Comparison of ENCODE assay signal across 36 mouse cellular contexts in the genomic region with DNA sequence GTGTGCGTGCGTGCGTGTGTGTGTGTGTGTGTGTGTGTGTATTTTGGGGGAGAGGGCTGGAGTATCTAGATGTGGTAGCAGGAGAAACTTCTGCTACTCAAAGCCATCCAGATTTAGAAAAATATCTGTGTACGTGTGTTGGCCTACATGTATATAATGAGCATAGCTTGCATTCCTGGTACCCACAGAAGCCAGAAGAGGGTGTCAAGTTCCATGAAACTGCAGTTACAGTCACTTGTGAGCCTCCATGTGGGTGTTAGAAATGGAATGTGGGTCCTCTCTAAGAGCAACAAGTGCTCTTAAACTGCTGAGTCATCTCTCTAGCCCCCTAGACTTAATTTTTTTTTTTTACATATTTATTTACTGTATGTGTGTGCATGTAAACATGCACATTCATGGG. TPM values are rescaled to one million over a fixed set of nuclear protein-coding genes. Genes with fewer than 3 reads are reported as not detected.
DNase-seq lines count a peak whose midpoint lies in the region; ATAC-seq and TF ChIP-seq lines count a peak whose summit lies in the region.
"Had no signal": no experiment of that assay in that cellular context is flagged by ENCODE, and none has a peak within 500 bp of the region (broad histone marks: within the 10 kb centered on the region; RNA-seq: fewer than 3 reads in every experiment).

No protein-coding gene starts in this region.

- no peak overlapping the region for H3K9ac ChIP-seq in kidney, postnatal 0 days (ENCODE audit: low read depth, low read length)
- no peak overlapping the region for H3K9ac ChIP-seq in kidney, embryonic 14.5 days (ENCODE audit: low read depth, low read length)
- no peak overlapping the region for H3K9ac ChIP-seq in MEL (ENCODE audit: control insufficient read depth, low read depth, low read length, poor library complexity, severe bottlenecking)
- no peak overlapping the region for H3K9ac ChIP-seq in embryonic facial prominence, embryonic 14.5 days (ENCODE audit: low read depth, low read length)
- H3K9ac ChIP-seq in midbrain, postnatal 0 days (replicated peaks; ENCODE audit: low read length, poor library complexity, severe bottlenecking) = no peak overlapping the region
- H3K9ac ChIP-seq: forebrain, embryonic 15.5 days; hindbrain, embryonic 12.5 days; liver, embryonic 14.5 days; midbrain, embryonic 13.5 days; neural tube, embryonic 15.5 days; stomach, embryonic 15.5 days had no signal

- no peaks in the 10 kb centered on the region for H3K9me3 ChIP-seq in kidney, postnatal 0 days (replicated peaks; ENCODE audit: low read length)
- H3K9me3 ChIP-seq in kidney, embryonic 14.5 days (ENCODE audit: control insufficient read depth, low read length) = no peaks in the 10 kb centered on the region
- no peaks in the 10 kb centered on the region for H3K9me3 ChIP-seq in MEL (replicated peaks; ENCODE audit: insufficient read depth, low read length)
- no peaks in the 10 kb centered on the region for H3K9me3 ChIP-seq in embryonic facial prominence, embryonic 14.5 days (ENCODE audit: control insufficient read depth, low read length)
- H3K9me3 ChIP-seq in midbrain, postnatal 0 days (ENCODE audit: low read length) = no peaks in the 10 kb centered on the region
- H3K9me3 ChIP-seq: forebrain, embryonic 10.5 days; forebrain, embryonic 15.5 days; hindbrain, embryonic 12.5 days; megakaryocyte, embryonic 14.5 days; midbrain, embryonic 13.5 days; neural tube, embryonic 15.5 days; stomach, embryonic 15.5 days had no signal

- H3K27ac ChIP-seq in kidney, postnatal 0 days = no peak overlapping the region
- no peak overlapping the region for H3K27ac ChIP-seq in kidney, embryonic 14.5 days (ENCODE audit: low read depth, low read length)
- no peak overlapping the region for H3K27ac ChIP-seq in MEL (ENCODE audit: control insufficient read depth, low read depth, low read length)
- no peak overlapping the region for H3K27ac ChIP-seq in embryonic facial prominence, embryonic 14.5 days (replicated peaks; ENCODE audit: low read depth, low read length)
- H3K27ac ChIP-seq in midbrain, postnatal 0 days (ENCODE audit: low read depth, low read length) = no peak overlapping the region
- H3K27ac ChIP-seq: forebrain, embryonic 10.5 days; forebrain, embryonic 15.5 days; gastrocnemius, adult 2 months; hindbrain, embryonic 12.5 days; hindbrain, postnatal 0 days; liver, embryonic 14.5 days; midbrain, embryonic 13.5 days; neural tube, embryonic 15.5 days; stomach, embryonic 15.5 days had no signal

- ATAC-seq in kidney, postnatal 0 days (replicated peaks; ENCODE audit: low FRiP score, low read depth) = no peak
- ATAC-seq in kidney, embryonic 14.5 days (ENCODE audit: low FRiP score, low TSS enrichment) = no peak
- ATAC-seq in embryonic facial prominence, embryonic 14.5 days (ENCODE audit: low read depth) = no peak
- no peak for ATAC-seq in midbrain, postnatal 0 days (ENCODE audit: low FRiP score)
- ATAC-seq: forebrain, embryonic 15.5 days; hindbrain, postnatal 0 days; intestine, embryonic 16.5 days; midbrain, embryonic 13.5 days had no signal

- no peaks in the 10 kb centered on the region for H3K27me3 ChIP-seq in kidney, postnatal 0 days (ENCODE audit: insufficient read depth, low read length)
- H3K27me3 ChIP-seq in kidney, embryonic 14.5 days (ENCODE audit: control insufficient read depth, insufficient read depth, low read length) = no peaks in the 10 kb centered on the region
- H3K27me3 ChIP-seq in MEL (ENCODE audit: control insufficient read depth in 1 of 2, insufficient read depth in 2 of 2, low read length in 2 of 2) = no peaks in the 10 kb centered on the region
- H3K27me3 ChIP-seq in embryonic facial prominence, embryonic 14.5 days (replicated peaks; ENCODE audit: control insufficient read depth, insufficient read depth, low read length) = peaks cover 3% of the 10 kb centered on the region; the same call in 1 of the 2 replicates
- no peaks in the 10 kb centered on the region for H3K27me3 ChIP-seq in midbrain, postnatal 0 days (ENCODE audit: insufficient read depth, low read length)
- H3K27me3 ChIP-seq: forebrain, embryonic 15.5 days; hindbrain, embryonic 12.5 days; neural tube, embryonic 15.5 days; stomach, embryonic 15.5 days had no signal

- DNase-seq in kidney, postnatal 0 days (ENCODE audit: low spot score) = peak; percentile 27
- DNase-seq in 3T3-L1 (ENCODE audit: low read depth, low spot score) (peak; percentile 81), MEL (ENCODE audit: low read depth, low spot score) (no peak)
- peak; percentile 77 for DNase-seq in embryonic facial prominence, embryonic 14.5 days (ENCODE audit: low spot score)
- DNase-seq in midbrain, postnatal 0 days (ENCODE audit: low spot score) = no peak
- DNase-seq in T-cell, adult 2 months (ENCODE audit: low spot score) = no peak
- DNase-seq in adrenal gland, adult 18-20 months (ENCODE audit: low spot score in 2 of 2) = no peak
- DNase-seq: adrenal gland, postnatal 25 days; B cell, adult 2 months; cerebellum, adult 11-12 months; cerebellum, adult 9-11 months; embryo, embryonic 11 days; gastrocnemius, adult 2 months; gastrocnemius, postnatal 36 days; heart, adult 18-20 months; heart, postnatal 36 days; kidney, adult 9 months; liver; lung, adult 2 months; lung, postnatal 4 days; retina, postnatal 1 day; right cerebral cortex, postnatal 14 days; thymus, adult 2 months; thymus, postnatal 36 days had no signal

- peak; percentile 16; the same call in 1 of the 2 replicates for TF ChIP-seq CTCF in kidney, postnatal 0 days (IDR thresholded peaks at IDR 0.05; ENCODE audit: low read depth)
- TF ChIP-seq CTCF in MEL (IDR thresholded peaks at IDR 0.05 in 2 of 3, conservative IDR thresholded peaks at IDR 0.05 in 1 of 3; ENCODE audit: control insufficient read depth in 1 of 3, insufficient read depth in 1 of 3, low read depth in 2 of 3, low read length in 3 of 3, poor library complexity in 1 of 3, severe bottlenecking in 1 of 3) = 0 out of 6 replicates have a peak, but pooled peaks of 1 of the 3 experiments have one; percentile 12
- TF ChIP-seq CTCF in midbrain, postnatal 0 days (IDR thresholded peaks at IDR 0.05) = no peak

- TF ChIP-seq POLR2A in MEL (IDR thresholded peaks at IDR 0.05; ENCODE audit: control insufficient read depth in 1 of 2, insufficient read depth in 1 of 2, low read depth in 1 of 2, low read length in 2 of 2, poor library complexity in 1 of 2) = no peak

- H3K4me3 ChIP-seq in kidney, postnatal 0 days (replicated peaks; ENCODE audit: low read depth, low read length) = no peak overlapping the region
- H3K4me3 ChIP-seq in kidney, embryonic 14.5 days (ENCODE audit: low read length) = no peak overlapping the region
- H3K4me3 ChIP-seq in MEL (ENCODE audit: control insufficient read depth in 1 of 2, insufficient read depth in 1 of 2, low read depth in 2 of 2, low read length in 2 of 2) = no peak overlapping the region
- H3K4me3 ChIP-seq in embryonic facial prominence, embryonic 14.5 days (ENCODE audit: low read depth, low read length) = no peak overlapping the region
- no peak overlapping the region for H3K4me3 ChIP-seq in midbrain, postnatal 0 days (ENCODE audit: low read depth, low read length)
- H3K4me3 ChIP-seq: forebrain, embryonic 10.5 days; forebrain, embryonic 15.5 days; gastrocnemius, adult 2 months; hindbrain, embryonic 12.5 days; megakaryocyte, embryonic 14.5 days; midbrain, embryonic 13.5 days; neural tube, embryonic 15.5 days; stomach, embryonic 15.5 days had no signal

- H3K4me2 ChIP-seq in kidney, postnatal 0 days (ENCODE audit: low read length) = no peak overlapping the region
- no peak overlapping the region for H3K4me2 ChIP-seq in kidney, embryonic 14.5 days (replicated peaks; ENCODE audit: low read depth, low read length)
- no peak overlapping the region for H3K4me2 ChIP-seq in embryonic facial prominence, embryonic 14.5 days (ENCODE audit: low read depth, low read length)
- H3K4me2 ChIP-seq in midbrain, postnatal 0 days (ENCODE audit: low read depth, low read length, poor library complexity, severe bottlenecking) = no peak overlapping the region
- H3K4me2 ChIP-seq: forebrain, embryonic 15.5 days; heart, embryonic 11.5 days; hindbrain, embryonic 12.5 days; midbrain, embryonic 13.5 days; neural tube, embryonic 15.5 days; stomach, embryonic 15.5 days had no signal

- no peaks in the 10 kb centered on the region for H3K36me3 ChIP-seq in kidney, postnatal 0 days (ENCODE audit: insufficient read depth, low read length)
- H3K36me3 ChIP-seq in kidney, embryonic 14.5 days (ENCODE audit: control insufficient read depth, insufficient read depth, low read length) = no peaks in the 10 kb centered on the region
- peaks cover 0 to 2% of the 10 kb centered on the region in 2 experiments; a peak in 2 of 4 replicates for H3K36me3 ChIP-seq in MEL (ENCODE audit: control insufficient read depth in 1 of 2, insufficient read depth in 2 of 2, low read length in 2 of 2)
- H3K36me3 ChIP-seq in embryonic facial prominence, embryonic 14.5 days (ENCODE audit: control insufficient read depth, insufficient read depth, low read length) = no peaks in the 10 kb centered on the region
- no peaks in the 10 kb centered on the region for H3K36me3 ChIP-seq in midbrain, postnatal 0 days (ENCODE audit: insufficient read depth, low read length)
- H3K36me3 ChIP-seq: forebrain, embryonic 10.5 days; forebrain, embryonic 15.5 days; hindbrain, embryonic 12.5 days; midbrain, embryonic 13.5 days; neural tube, embryonic 15.5 days; stomach, embryonic 15.5 days had no signal

- 81% methylated on average over 4 of the region's 4 CpGs for WGBS in kidney, postnatal 0 days
- WGBS in kidney, embryonic 14.5 days = 79% methylated on average over 4 of the region's 4 CpGs
- 76% methylated on average over 4 of the region's 4 CpGs for WGBS in embryonic facial prominence, embryonic 14.5 days
- WGBS in midbrain, postnatal 0 days = 84% methylated on average over 4 of the region's 4 CpGs

- TF ChIP-seq RAD21 in MEL (IDR thresholded peaks at IDR 0.05; ENCODE audit: low read depth, low read length) = peak; percentile 5; the same call in 1 of the 2 replicates

- no peaks in the 10 kb centered on the region for H3K79me2 ChIP-seq in MEL (ENCODE audit: control insufficient read depth, insufficient read depth, low read length, poor library complexity)

- no peak for TF ChIP-seq EP300 in MEL (IDR thresholded peaks at IDR 0.05; ENCODE audit: low read depth in 1 of 2, low read length in 2 of 2)

- 0 out of 2 replicates have a peak, but pooled peaks cover 5% of the 10 kb centered on the region for H3K4me1 ChIP-seq in kidney, postnatal 0 days (replicated peaks; ENCODE audit: insufficient read depth, low read length)
- H3K4me1 ChIP-seq in kidney, embryonic 14.5 days (ENCODE audit: control insufficient read depth, insufficient read depth, low read length) = peaks cover 12% of the 10 kb centered on the region; the same call in 1 of the 2 replicates
- H3K4me1 ChIP-seq in MEL (ENCODE audit: control insufficient read depth in 1 of 2, insufficient read depth in 2 of 2, low read length in 2 of 2) = peaks cover 3 to 20% of the 10 kb centered on the region in 2 experiments
- H3K4me1 ChIP-seq in embryonic facial prominence, embryonic 14.5 days (ENCODE audit: control insufficient read depth, insufficient read depth, low read length) = peaks cover 29% of the 10 kb centered on the region
- no peaks in the 10 kb centered on the region for H3K4me1 ChIP-seq in midbrain, postnatal 0 days (ENCODE audit: insufficient read depth, low read length)
- H3K4me1 ChIP-seq: forebrain, embryonic 15.5 days; neural tube, embryonic 15.5 days had no signal

RNA-seq across cellular contexts. Expression of gene Lif, which starts 53.0 kb away (rescaled TPM):
- 0.11 and 0.24 TPM in 2 replicates for polyA plus RNA-seq in kidney, postnatal 0 days (2015; fragmentation: Nextera tagmentation; extraction: Ambion mirVana)
- not detected in 2 replicates for polyA plus RNA-seq in kidney, embryonic 14.5 days (2014; fragmentation: Nextera tagmentation; extraction: Ambion mirVana)
- 0.10 and 0.27 TPM in 2 replicates for total RNA-seq in MEL (2012; rRNA removed)
- under 1 TPM in 1 of 2 experiments, not detected in 1; 0.31 TPM for polyA plus RNA-seq in MEL (2012; ENCODE audit: insufficient read depth in 1 of 2, insufficient read length in 2 of 2, low read depth in 1 of 2, low replicate concordance in 2 of 2, missing spikeins in 1 of 2)
- 0.57 and 0.67 TPM in 2 replicates for polyA plus RNA-seq in embryonic facial prominence, embryonic 14.5 days (2014; fragmentation: Nextera tagmentation; extraction: Ambion mirVana)
- total RNA-seq in midbrain, postnatal 0 days (2014; rRNA removed) = 0.05 TPM in 2 replicates
- 0.05 TPM in 1 of 2 replicates, not detected in the other for polyA plus RNA-seq in midbrain, postnatal 0 days (2015; fragmentation: Nextera tagmentation; extraction: Ambion mirVana)
- under 1 TPM; 0.07 to 0.86 TPM for total RNA-seq in adrenal gland, adult 18-20 months (2021)
- polyA plus RNA-seq: forebrain, embryonic 15.5 days; hindbrain, embryonic 12.5 days had no signal

Comparison
In these comparisons a context has a peak if more than half of its experiments do, and no peak if none do; other contexts are left out.
1. DNase-seq: peak in kidney, postnatal 0 days (single experiment), 3T3-L1 (single experiment) and embryonic facial prominence, embryonic 14.5 days (single experiment); none in MEL (single experiment), midbrain, postnatal 0 days (single experiment), T-cell, adult 2 months (single experiment) and adrenal gland, adult 18-20 months (0 of 2).